Mouse (Mus musculus) macrophage (primary cell): ENCODE measurements around the gene Spata3. TPM values are rescaled to one million over a fixed set of nuclear protein-coding genes. Genes with fewer than 3 reads are reported as not detected.
"Not testable (repeated sequence)": the region's sequence is repeated elsewhere in the genome, so short reads cannot be mapped to it uniquely, and the experiment has no call there.

Experiments
- H3K27ac ChIP-seq: fragments of 350-480 bp; formaldehyde crosslinking; 2 replicates; pipeline ENCODE4 v1.9.0; 2021
- H3K36me3 ChIP-seq: fragments of 350-480 bp; formaldehyde crosslinking; 2 replicates; pipeline ENCODE4 v1.9.0; 2021; ENCODE audit errors: inconsistent target
- H3K4me3 ChIP-seq: fragments of 350-480 bp; formaldehyde crosslinking; 2 replicates; pipeline ENCODE4 v1.9.0; 2021; ENCODE audit errors: inconsistent target
- H3K79me2 ChIP-seq: fragments of 350-480 bp; formaldehyde crosslinking; 2 replicates; pipeline ENCODE4 v1.9.0; 2021; ENCODE audit errors: inconsistent target
- WGBS: methylation state at CpG from one replicate; pipeline ENCODE4 v1.1.7; 2026; ENCODE audit warnings: inconsistent platforms; ENCODE audit not compliant: missing documents; 5-methylcytosine and 5-hydroxymethylcytosine counted together
- polyA plus RNA-seq: library from polyadenylated mRNA; stranded (reverse); fragments of 250-400 nt; gene quantifications from 3 replicates; pipeline ENCODE4 v1.2.4, GENCODE M21; 2018; ENCODE audit warnings: inconsistent platforms

Spata3 gene
- polyA plus RNA-seq, 1 experiment from 2014 or later = not detected

DNA sequence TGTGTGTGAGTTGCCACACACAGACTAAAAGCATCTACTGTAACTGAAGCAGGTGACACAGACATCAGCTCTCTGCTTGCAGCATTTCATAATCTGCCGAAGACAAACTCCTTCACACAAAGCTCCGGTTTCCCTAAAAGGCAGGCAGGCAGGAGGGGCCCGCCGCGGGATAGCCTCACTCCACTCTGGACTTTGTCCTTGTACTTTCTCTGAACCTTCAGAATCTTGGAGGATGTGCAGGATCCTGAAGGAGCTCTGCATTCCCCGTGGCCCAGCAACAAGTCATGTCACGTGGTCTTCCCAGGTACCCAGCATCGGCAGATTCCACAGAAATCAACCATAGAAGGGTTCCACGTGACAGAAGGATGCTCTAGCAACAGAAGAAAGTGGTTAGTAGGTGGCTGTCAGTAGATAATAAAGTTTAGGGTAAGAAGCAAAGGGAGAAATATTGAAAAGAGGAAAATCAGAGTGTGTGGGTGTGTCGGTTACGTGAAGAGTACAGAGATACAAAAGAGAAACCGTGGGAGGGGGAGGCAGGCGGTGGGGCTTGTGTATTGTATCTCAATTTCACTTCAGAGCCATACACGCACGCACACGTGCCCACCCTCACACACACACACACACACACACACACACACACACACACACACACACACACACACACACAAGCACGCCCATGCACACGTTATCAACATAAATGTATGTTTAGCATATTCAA is 16.6 kb upstream of the Spata3 start:
- 92% methylated on average over 17 of the region's 18 CpGs for WGBS
- no peak overlapping the region for H3K27ac ChIP-seq
- no peaks in the 10 kb centered on the region for H3K36me3 ChIP-seq
- no peaks in the 10 kb centered on the region for H3K79me2 ChIP-seq
- no peak overlapping the region for H3K4me3 ChIP-seq

DNA sequence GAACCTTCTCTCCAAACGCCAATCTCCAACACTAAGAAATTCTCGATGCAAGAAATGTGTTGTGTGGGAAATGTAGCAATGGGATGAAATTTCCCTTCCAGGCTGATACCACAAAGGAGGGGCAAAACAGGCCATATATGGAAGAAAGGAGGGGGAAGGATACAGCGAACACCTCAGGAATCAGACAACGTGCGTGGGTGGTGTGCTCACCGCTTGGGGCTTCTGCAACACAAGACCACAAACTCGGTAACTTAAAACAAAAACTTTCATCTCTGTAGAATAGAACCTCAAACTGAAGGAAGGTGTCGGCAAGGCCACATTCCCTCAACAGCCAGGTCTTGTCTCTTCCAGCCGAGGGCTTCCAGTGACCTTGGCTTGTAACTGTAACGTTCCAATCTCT is 11.1 kb upstream of the Spata3 start:
- 75% methylated on average over 10 of the region's 10 CpGs for WGBS
- Histone ChIP-seq H3K4me3 (no peak overlapping the region), H3K36me3 (no peaks in the 10 kb centered on the region), H3K27ac (no peak overlapping the region), H3K79me2 (no peaks in the 10 kb centered on the region)

DNA sequence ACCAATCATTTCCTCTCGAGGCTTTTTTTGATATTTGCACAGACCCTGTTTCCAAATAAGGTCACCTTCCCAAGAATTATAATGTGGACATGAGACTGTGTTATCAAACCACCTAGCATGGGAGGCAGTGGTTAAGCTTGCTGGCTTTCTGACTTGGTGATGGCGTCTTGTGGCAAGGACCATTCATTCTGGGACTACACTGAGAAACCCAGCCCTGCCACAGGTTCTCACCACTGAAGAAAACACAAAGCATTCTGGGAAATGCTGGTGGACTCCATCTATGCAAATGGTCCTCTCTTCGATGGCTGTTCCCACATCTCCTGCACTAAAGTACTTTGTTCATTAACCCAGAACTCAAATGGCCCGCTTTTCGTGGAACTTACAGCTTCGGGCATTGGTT is 10.6 kb upstream of the Spata3 start:
- no peak overlapping the region for H3K27ac ChIP-seq
- H3K4me3 ChIP-seq = no peak overlapping the region
- WGBS = 84% methylated on average over 6 of the region's 6 CpGs
- H3K79me2 ChIP-seq = no peaks in the 10 kb centered on the region
- H3K36me3 ChIP-seq = no peaks in the 10 kb centered on the region

DNA sequence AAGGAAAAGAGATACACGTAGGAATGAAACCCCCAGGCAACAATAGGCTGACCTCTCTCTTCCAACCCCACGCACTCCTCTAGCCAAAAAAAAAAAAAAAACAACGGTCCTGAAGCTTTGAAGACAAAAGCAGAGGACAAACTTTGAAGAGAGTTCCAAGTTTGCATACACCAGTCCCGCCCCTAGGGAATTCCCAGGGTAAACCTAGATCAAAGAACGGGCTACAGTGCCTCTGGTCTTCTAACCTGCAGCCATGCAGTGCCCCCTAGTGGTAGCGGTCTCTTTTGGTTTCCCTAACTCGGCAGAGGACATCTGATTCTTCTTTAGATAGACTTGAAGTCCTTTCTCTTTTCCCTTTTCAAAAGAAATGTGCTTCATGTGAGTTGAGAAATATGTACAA is 8.8 kb upstream of the Spata3 start:
- H3K36me3 ChIP-seq = no peaks in the 10 kb centered on the region
- no peak overlapping the region for H3K4me3 ChIP-seq
- no peaks in the 10 kb centered on the region for H3K79me2 ChIP-seq
- H3K27ac ChIP-seq = no peak overlapping the region
- WGBS = 8% methylated on average over 7 of the region's 7 CpGs

DNA sequence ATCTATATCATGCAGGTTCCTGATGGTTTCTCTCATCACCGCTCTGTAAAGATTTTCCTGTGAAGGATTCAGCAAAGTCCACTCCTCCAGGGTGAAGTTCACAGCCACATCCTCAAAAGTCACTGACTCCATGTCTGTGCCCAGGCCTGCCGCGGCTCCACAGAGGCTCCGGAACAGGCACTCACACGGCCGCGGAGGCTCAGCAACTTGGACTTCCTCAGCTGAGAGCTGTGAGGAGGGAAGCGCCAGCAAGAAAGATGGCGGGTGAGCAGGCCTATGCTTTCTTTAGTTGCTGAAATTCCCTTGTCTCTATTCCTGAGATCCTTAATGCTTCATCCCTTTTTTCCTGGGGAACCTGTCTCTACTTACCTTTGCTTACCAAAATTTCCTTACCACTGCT is 858 bp upstream of the Spata3 start:
- H3K27ac ChIP-seq, H3K4me3 ChIP-seq, H3K79me2 ChIP-seq, H3K36me3 ChIP-seq: not testable (repeated sequence)
- 100% methylated on average over 5 of the region's 9 CpGs for WGBS

DNA sequence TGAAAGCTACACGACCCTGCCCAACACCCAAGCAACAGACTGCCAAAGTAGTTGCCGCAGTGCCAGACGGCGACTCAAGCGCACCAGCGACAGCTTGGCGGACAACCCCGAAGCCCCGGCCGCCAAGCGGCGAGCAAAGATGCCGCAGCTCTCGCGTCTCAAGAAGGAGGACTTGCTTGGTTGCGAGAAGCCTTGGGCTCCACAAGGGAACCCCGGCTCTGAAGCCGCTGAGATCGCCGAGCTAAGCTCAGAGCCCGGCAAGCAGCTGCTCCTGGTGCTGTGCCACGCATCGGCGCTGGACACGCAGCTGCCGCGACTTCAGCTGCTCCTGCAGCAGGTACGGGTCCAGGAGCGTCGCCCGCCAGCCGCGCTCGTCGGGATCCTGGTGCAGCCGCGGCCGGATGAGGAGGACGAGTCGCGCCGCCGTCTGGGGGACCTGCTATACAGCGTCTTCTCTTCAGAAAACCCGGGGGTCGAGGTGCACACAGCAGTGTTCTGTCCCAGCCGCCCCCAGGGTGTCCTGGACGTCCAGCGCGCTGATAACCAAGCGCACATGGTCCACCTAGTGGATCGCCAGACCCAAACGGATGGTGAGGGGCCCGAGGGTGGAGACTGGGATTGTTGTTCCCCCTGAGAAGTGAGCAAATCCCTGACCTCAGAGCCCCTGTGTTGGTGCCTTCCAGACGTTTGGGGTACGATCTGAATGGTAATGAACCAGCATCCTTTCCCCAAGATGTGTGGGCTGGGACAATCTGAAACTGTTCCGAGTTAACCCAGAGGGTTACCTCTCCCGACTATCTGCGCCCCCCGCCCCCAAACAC is 1.8 kb downstream of the Spata3 start:
- Histone ChIP-seq H3K27ac (no peak overlapping the region), H3K79me2 (no peaks in the 10 kb centered on the region), H3K36me3 (no peaks in the 10 kb centered on the region), H3K4me3 (no peak overlapping the region)
- WGBS = 4% methylated on average over 60 of the region's 60 CpGs

DNA sequence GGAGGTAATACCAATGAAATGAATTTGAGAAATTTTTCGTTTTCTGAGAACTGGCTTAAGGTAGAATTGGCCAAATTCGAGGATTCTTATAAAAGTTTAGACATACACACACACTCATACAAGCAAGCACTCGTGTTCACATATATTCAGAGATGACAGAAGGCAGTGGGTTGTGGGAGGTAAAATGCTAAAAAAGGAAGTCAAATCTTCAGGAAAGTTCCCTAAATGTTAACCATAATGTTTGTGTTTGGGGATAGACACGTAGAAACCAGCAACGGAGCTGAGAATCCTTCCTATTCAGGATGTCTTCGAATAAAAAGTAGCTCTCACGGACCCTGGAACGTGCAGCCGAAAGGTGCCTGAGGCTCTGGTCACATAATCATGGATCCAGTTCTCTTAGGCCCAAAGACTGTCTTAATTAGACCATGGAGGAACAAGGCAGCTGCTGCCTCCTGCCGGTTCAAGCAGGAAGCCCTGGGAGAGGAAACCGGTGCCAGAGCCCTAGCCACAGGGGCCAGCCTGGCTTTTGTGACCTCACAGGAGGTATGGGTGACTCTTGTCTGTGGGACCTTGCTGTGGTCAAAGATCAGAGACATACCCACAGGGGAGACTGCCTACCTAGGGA is 4.9 kb downstream of the Spata3 start:
- no peaks in the 10 kb centered on the region for H3K36me3 ChIP-seq
- 46% methylated on average over 11 of the region's 11 CpGs for WGBS
- H3K27ac ChIP-seq = no peak overlapping the region
- H3K4me3 ChIP-seq = no peak overlapping the region
- H3K79me2 ChIP-seq = no peaks in the 10 kb centered on the region

DNA sequence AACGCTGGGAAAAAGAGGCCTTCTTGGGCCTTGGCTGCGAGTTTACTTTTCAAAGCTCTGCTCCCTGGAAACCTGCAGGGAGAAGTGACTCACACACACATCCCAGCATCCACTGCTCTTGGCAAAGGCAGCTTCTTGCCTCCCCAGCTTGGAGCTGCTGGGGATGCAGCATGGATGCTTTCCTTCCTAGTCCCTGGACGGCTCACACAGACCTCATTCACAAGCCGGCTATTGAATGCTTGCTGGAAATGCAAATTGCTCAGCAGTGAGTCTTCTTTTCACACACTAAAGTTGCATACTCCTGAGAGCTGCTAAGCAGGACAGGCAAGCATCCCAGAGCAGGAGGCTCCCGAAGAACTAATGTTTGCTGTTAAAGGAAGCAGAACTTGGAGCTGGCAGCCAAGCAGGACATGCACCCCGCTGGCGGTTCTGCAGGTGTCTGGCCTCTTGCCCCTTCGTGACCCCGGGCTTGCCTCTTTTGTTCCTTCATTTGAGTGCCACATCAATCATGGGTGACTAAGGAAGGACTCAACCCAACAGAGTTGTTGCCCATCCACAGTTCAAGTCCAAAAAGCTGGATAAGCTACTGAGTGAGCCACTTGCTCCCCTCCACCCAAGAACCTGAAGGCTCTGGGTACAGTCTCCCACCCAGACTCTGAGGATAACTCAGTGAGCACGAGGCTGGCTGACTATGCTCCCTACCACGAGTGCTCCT is 15.8 kb downstream of the Spata3 start:
- no peak overlapping the region for H3K4me3 ChIP-seq
- H3K79me2 ChIP-seq = no peaks in the 10 kb centered on the region
- 65% methylated on average over 11 of the region's 11 CpGs for WGBS
- H3K27ac ChIP-seq = no peak overlapping the region
- H3K36me3 ChIP-seq = no peaks in the 10 kb centered on the region

DNA sequence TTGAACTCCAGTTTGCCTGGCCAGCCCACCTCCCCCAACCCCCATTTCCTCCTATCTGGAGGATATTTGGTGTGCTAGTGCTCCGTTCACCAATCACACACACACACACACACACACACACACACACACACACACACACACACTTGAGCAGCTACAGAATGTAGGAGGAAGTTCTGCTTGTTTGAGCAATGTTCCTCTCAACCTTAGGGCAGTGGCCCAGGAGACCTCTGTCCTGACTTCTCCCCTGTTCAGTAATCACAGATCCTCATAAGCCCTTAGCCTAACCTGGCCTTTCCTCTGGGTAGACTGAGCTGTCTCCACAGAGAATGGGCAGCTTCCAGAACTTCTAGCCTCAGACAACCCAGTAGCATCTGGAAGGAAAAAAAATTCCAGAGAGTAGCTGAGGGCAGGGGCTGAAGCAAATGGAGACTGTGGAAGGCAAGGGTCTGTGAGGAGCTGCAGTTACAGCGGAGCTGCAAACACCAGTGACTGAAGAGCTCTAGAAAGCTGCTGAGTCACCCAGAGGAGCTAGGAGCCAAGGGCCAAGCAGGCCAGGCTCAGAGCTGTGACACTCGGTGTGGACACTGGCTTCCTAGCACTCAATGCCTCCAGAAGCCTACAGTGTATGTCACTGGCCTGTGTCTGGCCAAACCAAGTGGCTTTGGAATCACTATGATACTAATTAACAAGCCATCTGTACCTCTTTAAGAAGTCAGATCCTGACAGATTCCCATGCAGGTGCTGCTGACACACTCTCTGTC is 21.8 kb downstream of the Spata3 start:
- WGBS = 17% methylated on average over 3 of the region's 3 CpGs
- H3K4me3 ChIP-seq = no peak overlapping the region
- no peaks in the 10 kb centered on the region for H3K79me2 ChIP-seq
- H3K36me3 ChIP-seq = no peaks in the 10 kb centered on the region
- H3K27ac ChIP-seq = no peak overlapping the region

DNA sequence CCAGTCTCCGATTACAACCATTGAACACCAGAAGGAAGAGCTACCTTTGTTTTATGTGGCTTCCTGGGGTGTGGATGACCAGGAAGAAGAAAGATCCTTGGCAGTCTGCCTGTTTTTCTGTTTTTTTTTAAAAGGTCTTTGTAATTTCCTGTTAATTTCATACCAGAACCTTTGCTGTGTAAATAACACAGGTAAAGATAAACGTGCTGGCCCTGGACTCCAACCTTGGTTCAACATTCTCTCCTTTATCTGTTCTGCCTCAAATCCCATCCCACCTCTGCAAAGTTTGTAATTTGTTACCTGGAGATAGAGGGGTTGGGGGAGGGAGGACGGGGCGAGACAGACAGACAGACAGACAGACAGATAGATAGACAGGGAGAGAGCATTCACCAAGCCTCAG is 23.5 kb downstream of the Spata3 start:
- Histone ChIP-seq H3K27ac (no peak overlapping the region), H3K4me3 (no peak overlapping the region), H3K36me3 (no peaks in the 10 kb centered on the region), H3K79me2 (no peaks in the 10 kb centered on the region)
- 77% methylated on average over 4 of the region's 4 CpGs for WGBS

DNA sequence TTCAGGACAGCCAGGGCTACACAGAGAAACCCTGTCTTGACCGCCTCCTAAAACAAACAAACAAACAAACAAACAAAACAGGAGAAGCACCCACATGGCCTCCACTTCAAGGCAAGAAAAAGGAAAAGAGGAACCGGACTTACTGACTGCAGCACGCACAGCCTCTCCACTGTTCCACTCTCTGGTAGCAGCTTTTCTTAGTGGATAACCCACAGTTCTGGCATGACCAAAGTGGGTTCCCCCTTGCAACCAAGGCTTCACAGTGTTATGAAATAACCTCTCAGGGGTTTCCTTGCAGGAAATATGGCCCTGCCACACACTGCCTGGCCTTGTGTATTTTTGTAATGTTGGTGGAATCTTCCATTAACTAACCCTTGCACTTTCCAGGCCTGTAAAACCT is 24.2 kb downstream of the Spata3 start:
- 33% methylated on average over 3 of the region's 3 CpGs for WGBS
- no peak overlapping the region for H3K4me3 ChIP-seq
- H3K79me2 ChIP-seq = no peaks in the 10 kb centered on the region
- H3K27ac ChIP-seq = no peak overlapping the region
- H3K36me3 ChIP-seq = no peaks in the 10 kb centered on the region

DNA sequence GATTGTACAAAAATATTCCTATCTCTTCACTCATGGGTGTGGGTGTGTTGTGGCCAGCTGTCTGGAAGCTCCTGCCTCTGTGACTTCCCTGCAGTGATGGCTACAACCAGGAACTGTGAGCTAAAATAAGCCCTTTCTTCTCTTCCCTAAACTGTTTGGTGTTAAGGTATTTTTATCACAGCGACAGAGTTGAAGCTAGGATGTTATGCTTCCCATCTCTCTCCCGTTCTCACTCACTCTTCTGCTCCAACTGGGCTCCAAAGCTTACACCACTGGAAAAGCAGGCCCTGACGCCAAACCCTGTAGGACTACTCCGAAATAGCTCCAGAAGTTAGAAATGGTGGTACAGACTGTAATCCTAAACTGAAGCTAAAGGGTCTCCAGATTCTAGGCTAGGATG is 28.4 kb downstream of the Spata3 start:
- no peaks in the 10 kb centered on the region for H3K36me3 ChIP-seq
- 77% methylated on average over 4 of the region's 4 CpGs for WGBS
- no peak overlapping the region for H3K27ac ChIP-seq
- H3K79me2 ChIP-seq = no peaks in the 10 kb centered on the region
- H3K4me3 ChIP-seq = no peak overlapping the region

DNA sequence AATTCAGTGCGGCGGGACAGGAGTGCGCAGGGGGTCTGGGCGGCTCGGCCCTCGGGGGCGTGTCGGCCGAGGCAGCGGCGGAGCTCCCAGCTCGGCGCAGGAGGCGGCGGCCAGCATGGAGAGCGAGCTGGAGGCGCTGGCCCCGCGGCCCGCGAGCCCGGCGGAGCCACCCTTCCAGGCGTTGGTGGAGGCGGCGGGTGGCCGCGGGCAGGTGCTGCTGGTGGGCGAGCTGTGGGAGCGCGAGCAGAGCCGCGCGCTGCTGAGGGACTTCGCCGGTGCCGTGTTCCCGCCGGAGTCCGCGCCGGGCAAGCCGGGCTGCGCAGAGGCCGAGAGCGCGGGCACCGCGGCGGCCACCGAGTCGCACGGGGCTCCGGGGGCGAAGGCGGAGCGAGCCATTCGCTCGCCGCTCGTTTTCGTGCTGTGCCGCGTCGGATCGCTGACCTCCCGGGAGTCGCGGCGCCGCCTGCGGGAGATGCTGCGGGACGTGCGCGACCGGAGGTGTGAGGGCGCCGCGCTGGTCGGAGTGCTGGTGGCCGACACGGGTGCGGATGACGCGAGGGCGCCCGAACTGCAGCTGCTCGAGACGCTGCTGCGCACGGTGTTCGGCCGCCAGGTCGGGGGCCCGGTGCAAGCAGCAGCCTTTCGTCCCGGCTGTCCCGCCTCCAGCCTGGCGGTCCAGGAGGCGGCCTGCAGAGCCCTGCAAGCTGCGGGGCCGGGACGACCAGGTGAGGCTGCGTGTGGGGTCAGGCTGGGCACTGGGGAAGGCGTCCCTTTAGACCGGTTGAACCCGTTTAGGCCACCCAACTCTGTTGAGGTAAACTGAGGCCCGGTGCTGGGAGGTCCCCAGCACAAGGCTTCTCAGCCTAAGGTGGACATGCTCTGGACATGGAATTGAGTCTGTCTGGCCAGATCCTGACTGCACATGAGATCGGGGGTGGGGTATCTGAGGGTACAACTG is 29.5 kb downstream of the Spata3 start, which contains the start of gene 2810459M11Rik:
Gene 2810459M11Rik, plus strand, starts transcription at position 16 of the 958 bp plus-strand sequence.
- H3K27ac ChIP-seq = no peak within 1 kb of the TSS
- H3K79me2 ChIP-seq = no peaks in the 10 kb centered on the region
- 2% methylated on average over 103 of the region's 110 CpGs for WGBS
- H3K4me3 ChIP-seq = no peak within 1 kb of the TSS
- H3K36me3 ChIP-seq = no peaks in the 10 kb centered on the region
